Mouse (Mus musculus) limb, embryonic 10.5 days (tissue): ENCODE results near the gene Ppm1f. TPM values are rescaled to one million over a fixed set of nuclear protein-coding genes. Genes with fewer than 3 reads are reported as not detected.
A peak's percentile ranks its signal among the peaks of the same experiment; 100 is the strongest.
"Not testable (repeated sequence)": the region's sequence is repeated elsewhere in the genome, so short reads cannot be mapped to it uniquely, and the experiment has no call there.

ENCODE experiments used
- DNase-seq: peaks from one replicate; pipeline ENCODE4 v3.0.0-alpha.2; 2017; ENCODE audit warnings: low spot score
- H3K27ac ChIP-seq: fragments of 300-500 bp; sonication (generic); 2 replicates; pipeline ENCODE4 v1.5.1; 2016; ENCODE audit warnings: mild to moderate bottlenecking
- H3K27me3 ChIP-seq: fragments of 300-500 bp; sonication (generic); 2 replicates; pipeline ENCODE4 v1.6.1; 2016; ENCODE audit warnings: low read depth, mild to moderate bottlenecking; ENCODE audit not compliant: poor library complexity, severe bottlenecking
- H3K36me3 ChIP-seq: fragments of 300-500 bp; sonication (generic); 2 replicates; pipeline ENCODE4 v1.6.1; 2016; ENCODE audit warnings: mild to moderate bottlenecking, moderate library complexity
- H3K4me1 ChIP-seq: fragments of 300-500 bp; sonication (generic); 2 replicates; pipeline ENCODE4 v1.6.1; 2016
- H3K4me3 ChIP-seq: fragments of 300-500 bp; sonication (generic); 2 replicates; pipeline ENCODE4 v1.5.1; 2016; ENCODE audit warnings: mild to moderate bottlenecking, moderate library complexity
- H3K9me3 ChIP-seq: fragments of 300-500 bp; sonication (generic); replicated peaks from 2 replicates; pipeline ENCODE4 v1.6.1; 2016; ENCODE audit warnings: mild to moderate bottlenecking
- WGBS: fragments of 180-500 bp; shearing (Covaris S2); methylation state at CpG from one replicate; pipeline ENCODE4 v1.1.7; 2016; 5-methylcytosine and 5-hydroxymethylcytosine counted together
- polyA plus RNA-seq: library from polyadenylated mRNA; unstranded; fragments of >200 nt; fragmentation: Nextera tagmentation; extraction: Ambion mirVana; gene quantifications from 2 replicates; pipeline ENCODE4 v1.2.1, GENCODE M21; 2016

The Ppm1f gene
- 41.1 and 43.0 TPM in 2 replicates for polyA plus RNA-seq

DNA sequence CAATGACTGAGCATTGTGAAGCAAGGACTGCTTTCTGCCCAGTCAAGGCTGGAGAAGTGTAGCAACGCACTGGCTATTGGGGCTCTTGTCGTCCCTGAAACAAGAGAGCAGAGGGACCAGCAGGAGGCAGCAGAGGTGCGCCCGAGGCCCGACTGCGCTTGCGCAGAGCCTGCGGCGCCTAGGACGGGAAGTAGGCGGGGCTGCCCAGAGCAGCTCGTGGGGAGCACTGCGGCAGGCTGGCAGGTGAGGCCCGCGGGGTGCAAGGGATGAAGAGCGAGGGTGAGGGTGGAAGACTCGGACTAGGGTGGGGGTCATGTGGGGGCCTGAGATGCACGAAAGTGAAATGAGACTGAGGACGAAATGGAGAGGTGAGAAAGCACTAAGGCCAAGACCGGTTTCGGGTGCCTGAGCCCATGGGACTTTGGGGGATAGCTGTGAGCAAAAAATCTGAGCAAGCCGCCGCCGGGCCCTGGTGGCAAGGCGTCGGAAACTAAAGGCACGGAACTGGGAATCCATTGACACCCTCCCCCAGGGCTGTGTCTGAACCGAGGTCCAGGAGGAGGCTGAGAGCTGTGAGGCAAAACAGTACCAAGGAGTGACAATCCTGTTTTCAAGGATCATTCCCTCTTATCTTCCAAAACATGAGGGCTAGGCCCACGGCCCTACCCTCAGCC lies at the start of gene Ppm1f:
Gene Ppm1f (plus strand): TSS at position 88 of the 674 bp plus-strand sequence.
- under 1% methylated on average over 29 of the region's 29 CpGs for WGBS
- no peaks in the 10 kb centered on the region for H3K27me3 ChIP-seq
- peaks cover 21% of the 10 kb centered on the region for H3K4me1 ChIP-seq
- H3K4me3 ChIP-seq: peak within 1 kb of the TSS; percentile 73
- peak; percentile 96 for DNase-seq
- no peaks in the 10 kb centered on the region for H3K9me3 ChIP-seq
- peaks cover 36% of the 10 kb centered on the region for H3K36me3 ChIP-seq
- H3K27ac ChIP-seq: peak within 1 kb of the TSS; percentile 84

DNA sequence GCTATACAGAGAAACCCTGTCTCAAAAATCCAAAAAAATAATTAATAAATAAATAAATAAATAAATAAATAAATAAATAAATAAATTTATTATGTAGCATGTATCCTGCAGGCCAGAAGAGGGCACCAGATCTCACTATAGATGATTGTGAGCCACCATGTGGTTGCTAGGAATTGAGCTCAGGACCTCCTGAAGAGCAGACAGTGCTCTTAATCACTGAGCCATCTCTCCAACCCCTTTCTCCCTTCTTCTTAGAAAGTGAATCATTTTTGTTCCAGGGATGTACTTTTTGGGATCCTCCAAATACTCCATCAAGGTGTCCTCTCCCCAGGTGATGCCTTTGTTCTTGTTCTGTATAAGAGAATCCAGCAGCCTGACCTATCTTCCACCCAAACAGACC lies 47.1 kb upstream of the Ppm1f start:
- H3K27me3 ChIP-seq: no peaks in the 10 kb centered on the region
- no peak for DNase-seq

DNA sequence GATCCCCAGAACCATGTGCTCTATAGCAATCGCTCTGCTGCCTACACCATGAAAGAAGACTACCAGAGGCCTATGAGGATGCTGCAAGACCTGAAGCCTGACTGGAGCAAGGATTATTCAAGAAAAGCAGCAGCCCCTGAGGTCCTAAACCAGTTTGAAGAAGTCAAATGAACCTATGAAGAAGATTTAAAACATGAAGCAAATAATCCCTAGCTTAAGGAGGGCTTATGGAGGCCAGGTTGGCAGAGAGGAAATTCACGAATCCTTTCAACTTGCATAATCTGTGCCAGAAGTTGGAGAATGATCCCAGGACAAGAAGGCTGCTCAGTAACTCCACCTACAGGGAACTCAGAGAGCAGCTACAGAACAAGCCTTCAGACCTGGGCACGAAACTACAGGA lies 43.9 kb upstream of the Ppm1f start:
- Histone ChIP-seq H3K27ac (no peak overlapping the region), H3K9me3 (no peaks in the 10 kb centered on the region), H3K4me3 (no peak overlapping the region), H3K27me3 (no peaks in the 10 kb centered on the region), H3K4me1 (no peaks in the 10 kb centered on the region), H3K36me3 (no peaks in the 10 kb centered on the region)
- WGBS: 84% methylated on average over 3 of the region's 3 CpGs
- no peak for DNase-seq

More for the DNA sequence above, 47.1 kb upstream of the Ppm1f start:
- Histone ChIP-seq H3K4me1 (no peaks in the 10 kb centered on the region), H3K27ac (no peak overlapping the region), H3K9me3 (no peaks in the 10 kb centered on the region), H3K36me3 (no peaks in the 10 kb centered on the region), H3K4me3 (no peak overlapping the region)

DNA sequence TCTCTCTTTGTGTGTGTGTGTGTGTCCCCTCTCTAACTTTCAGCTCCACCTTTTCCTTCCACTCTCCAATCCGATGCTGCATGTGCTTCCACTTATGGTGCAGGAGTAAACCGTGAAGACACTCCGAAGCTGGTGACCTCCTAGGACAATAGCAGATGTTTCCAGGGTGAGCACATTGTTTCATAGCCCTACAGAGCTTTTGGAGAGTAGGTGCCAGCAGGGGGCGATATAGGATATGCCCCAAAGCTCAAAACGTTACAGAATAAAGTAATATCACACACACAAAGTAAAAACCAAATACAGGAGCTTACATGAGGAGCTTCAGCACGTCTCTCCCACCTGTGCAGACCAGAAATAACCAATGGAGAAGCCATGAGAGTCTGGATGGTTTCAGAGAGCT lies 41.4 kb upstream of the Ppm1f start:
- no peak overlapping the region for H3K27ac ChIP-seq
- no peaks in the 10 kb centered on the region for H3K9me3 ChIP-seq
- H3K27me3 ChIP-seq: no peaks in the 10 kb centered on the region
- DNase-seq: peak; percentile 50
- no peaks in the 10 kb centered on the region for H3K4me1 ChIP-seq
- H3K4me3 ChIP-seq: no peak overlapping the region
- 40% methylated on average over 6 of the region's 6 CpGs for WGBS
- no peaks in the 10 kb centered on the region for H3K36me3 ChIP-seq

DNA sequence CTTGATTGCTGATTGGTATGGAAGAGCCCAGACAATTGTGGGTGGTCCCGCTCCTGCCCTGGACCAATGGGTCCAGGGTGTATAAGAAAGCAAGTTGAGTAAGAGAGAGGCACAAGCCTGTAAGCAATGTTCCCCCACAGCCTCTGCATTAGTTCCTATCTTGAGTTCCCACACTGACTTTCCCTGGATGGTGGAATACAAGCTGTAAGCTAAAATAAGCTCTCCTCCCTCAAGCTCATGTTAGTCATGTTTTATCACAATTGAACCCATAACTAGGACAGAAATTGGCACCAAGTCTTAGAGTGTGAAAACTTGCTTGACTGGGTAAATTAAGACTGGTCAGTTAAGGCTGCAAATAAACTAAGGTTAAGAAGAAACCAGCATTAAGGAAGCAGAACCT lies 40.7 kb upstream of the Ppm1f start:
- no peaks in the 10 kb centered on the region for H3K27me3 ChIP-seq
- H3K27ac ChIP-seq: no peak overlapping the region
- no peak for DNase-seq
- no peaks in the 10 kb centered on the region for H3K36me3 ChIP-seq
- H3K4me3 ChIP-seq: no peak overlapping the region
- no peaks in the 10 kb centered on the region for H3K9me3 ChIP-seq
- no peaks in the 10 kb centered on the region for H3K4me1 ChIP-seq
- 88% methylated on average over 1 of the region's 1 CpGs for WGBS

DNA sequence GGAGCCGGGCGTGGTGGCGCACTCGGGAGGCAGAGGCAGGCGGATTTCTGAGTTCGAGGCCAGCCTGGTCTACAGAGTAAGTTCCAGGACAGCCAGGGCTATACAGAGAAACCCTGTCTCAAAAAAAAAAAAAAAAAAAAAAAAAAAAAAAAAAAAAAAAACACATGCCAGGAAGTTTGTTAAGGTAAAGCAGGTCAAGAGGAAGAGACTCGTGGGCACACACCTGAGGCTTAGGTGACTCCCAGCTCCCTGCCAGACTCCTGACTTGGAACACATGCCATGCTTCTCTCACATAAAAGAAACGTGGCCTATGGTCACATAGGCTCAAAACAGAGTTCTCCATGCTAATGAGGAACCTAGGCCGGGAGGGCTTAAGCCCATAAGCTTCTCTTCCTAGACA lies 40.2 kb upstream of the Ppm1f start:
- not testable (repeated sequence) for DNase-seq, H3K4me3 ChIP-seq, H3K4me1 ChIP-seq, H3K9me3 ChIP-seq, H3K27ac ChIP-seq, H3K27me3 ChIP-seq, H3K36me3 ChIP-seq
- 86% methylated on average over 9 of the region's 9 CpGs for WGBS

DNA sequence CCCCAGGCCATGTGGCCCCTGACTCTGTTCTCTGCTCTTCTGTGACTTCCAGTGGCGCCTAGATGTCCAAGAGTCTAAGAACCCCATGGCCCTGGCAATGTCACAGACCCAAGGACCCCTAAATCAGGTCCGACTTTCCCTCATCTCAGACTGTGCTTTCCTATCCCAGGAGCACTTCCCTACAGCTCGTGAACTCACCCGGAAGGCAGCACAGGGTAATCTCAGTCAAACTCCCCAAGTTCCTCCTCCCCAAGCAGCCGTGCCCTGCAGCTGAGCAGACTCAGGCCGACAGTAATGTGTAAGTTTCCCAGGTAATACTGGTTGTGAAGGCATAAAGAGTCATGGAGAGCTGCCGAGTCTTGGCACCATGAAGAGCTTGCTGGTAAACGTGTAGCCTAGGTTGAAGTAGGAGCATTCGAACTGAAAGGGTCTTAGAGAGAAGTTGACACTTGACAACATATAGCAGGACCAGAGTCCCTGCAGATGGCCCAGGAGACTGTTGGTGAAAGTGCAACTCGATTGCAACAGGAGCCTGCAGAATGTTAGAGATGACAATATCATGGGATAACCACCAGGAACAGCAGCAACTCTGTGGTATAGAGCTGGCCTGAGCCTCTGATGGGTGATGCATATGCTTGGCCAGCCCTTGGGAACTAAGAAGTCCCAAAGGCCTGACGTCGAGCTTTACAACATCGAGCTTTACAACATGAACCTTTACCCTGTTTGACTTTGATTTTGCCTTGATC lies 39.4 kb upstream of the Ppm1f start:
- 74% methylated on average over 13 of the region's 13 CpGs for WGBS
- DNase-seq: no peak

DNA sequence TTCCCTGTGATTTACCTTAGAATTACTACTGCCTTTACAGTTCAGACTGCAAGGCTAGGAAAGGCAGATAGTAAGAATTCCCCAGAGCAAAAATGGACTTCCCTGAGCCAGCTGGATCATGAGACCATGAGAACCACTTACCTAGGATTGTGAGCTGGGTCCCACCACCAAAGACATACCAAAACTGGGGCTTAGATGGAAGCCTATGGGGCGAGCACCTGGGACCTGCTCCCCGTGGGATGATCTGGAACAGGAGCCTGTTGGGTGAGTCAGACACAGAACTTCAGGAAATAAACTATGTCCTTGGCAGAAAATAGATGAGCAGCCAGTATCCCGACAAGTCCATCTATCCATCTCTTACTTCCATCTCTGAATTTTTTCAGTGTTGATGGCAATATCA lies 34.0 kb upstream of the Ppm1f start:
- no peak overlapping the region for H3K27ac ChIP-seq
- no peaks in the 10 kb centered on the region for H3K27me3 ChIP-seq
- H3K4me3 ChIP-seq: no peak overlapping the region
- no peaks in the 10 kb centered on the region for H3K36me3 ChIP-seq
- H3K9me3 ChIP-seq: no peaks in the 10 kb centered on the region
- 75% methylated on average over 3 of the region's 3 CpGs for WGBS
- DNase-seq: no peak
- H3K4me1 ChIP-seq: 0 out of 2 replicates have a peak, but pooled peaks cover 3% of the 10 kb centered on the region

More for the DNA sequence above, 39.4 kb upstream of the Ppm1f start:
- H3K4me1 ChIP-seq: no peaks in the 10 kb centered on the region
- H3K27me3 ChIP-seq: no peaks in the 10 kb centered on the region
- no peaks in the 10 kb centered on the region for H3K9me3 ChIP-seq
- H3K27ac ChIP-seq: no peak overlapping the region
- H3K36me3 ChIP-seq: no peaks in the 10 kb centered on the region
- H3K4me3 ChIP-seq: no peak overlapping the region

DNA sequence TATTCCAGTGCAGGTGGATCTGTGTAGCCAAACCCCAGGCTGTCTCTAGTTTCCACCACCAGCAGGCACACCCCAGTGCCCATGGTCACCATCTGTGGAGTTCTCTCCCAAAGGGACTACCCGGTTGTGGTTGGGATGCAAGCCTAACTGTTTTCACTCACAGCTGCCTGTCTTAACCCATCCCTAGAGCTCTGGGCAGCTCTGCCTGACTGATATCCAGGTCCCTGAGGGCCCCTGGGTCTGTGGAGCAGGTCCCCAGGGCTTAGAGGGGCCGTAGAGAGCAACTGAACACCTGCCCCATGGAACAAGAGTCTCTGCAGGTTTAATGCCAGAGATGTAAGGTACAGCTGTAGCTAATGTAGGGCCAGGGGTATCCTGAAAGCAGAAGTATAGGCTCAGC lies 32.3 kb upstream of the Ppm1f start, which contains the start of gene Igll1:
Gene Igll1 (minus strand): TSS at position 8 of the 400 bp plus-strand sequence.
- H3K27me3 ChIP-seq: no peaks in the 10 kb centered on the region
- WGBS: 86% methylated on average over 2 of the region's 2 CpGs
- no peak for DNase-seq
- no peak within 1 kb of the TSS for H3K4me3 ChIP-seq
- no peaks in the 10 kb centered on the region for H3K36me3 ChIP-seq
- no peaks in the 10 kb centered on the region for H3K9me3 ChIP-seq
- H3K4me1 ChIP-seq: 0 out of 2 replicates have a peak, but pooled peaks cover 3% of the 10 kb centered on the region
- no peak within 1 kb of the TSS for H3K27ac ChIP-seq

DNA sequence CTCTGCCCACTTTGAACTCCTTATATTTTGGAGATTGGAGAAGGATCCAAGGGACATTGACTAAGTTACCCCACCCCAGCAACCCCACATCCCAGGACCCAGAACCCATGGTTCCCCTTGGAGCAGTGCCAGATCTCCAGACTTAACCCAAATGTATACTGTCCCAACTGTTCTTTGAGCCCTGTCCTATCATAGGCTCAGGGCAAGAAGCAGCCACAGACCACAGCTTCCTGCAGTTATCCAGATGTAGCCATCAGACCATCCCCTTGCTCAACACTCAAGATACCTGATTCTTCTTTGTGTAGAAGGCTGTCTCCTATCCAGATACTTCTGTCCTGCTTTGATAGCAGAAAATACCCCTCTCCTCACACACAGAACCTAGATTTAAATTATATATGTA lies 31.1 kb upstream of the Ppm1f start:
- H3K27ac ChIP-seq: no peak overlapping the region

DNA sequence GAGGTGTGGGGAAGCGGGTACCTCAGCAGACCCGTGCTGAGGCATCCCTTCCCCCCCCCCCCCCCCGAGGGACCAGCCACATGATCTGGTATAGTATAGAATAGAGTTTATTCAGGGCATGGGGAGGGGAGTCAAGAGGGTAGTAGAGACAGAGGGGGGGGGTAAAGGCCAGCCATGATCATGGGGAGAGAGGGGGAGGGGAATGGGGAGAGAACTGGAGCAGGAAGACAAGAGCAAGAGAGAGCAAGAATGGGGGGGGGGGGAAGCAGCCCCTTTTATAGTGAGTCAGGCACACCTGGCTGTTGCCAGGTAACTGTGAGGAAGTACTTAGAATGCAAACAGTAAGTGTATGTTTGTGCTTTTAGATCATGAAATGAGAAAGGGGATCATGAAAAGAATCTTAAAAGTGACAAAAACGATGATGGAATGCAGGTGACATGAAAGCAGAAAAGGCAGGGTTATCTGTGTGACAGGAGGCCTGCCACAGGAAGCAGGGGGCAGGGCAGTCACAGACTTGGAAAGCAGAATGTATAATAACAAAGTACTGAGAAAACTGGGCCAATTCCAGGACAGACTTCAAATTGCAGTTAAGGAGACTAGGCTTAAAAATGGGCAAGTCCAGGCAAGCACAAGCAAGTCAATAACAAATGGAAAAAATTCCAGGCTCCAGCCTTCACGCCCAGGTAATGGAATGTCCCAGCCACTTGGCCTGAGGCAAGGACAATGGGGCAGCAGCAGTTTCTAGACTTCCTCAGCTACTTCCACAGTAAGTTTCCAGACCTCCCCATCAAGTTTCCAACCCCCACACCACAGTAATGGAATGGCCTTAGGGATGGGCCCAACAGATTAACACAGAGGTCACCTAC lies 30.3 kb upstream of the Ppm1f start:
- no peak overlapping the region for H3K27ac ChIP-seq
- no peaks in the 10 kb centered on the region for H3K27me3 ChIP-seq
- no peaks in the 10 kb centered on the region for H3K36me3 ChIP-seq
- DNase-seq: peak; percentile 36
- 0 out of 2 replicates have a peak, but pooled peaks cover 3% of the 10 kb centered on the region for H3K4me1 ChIP-seq
- H3K9me3 ChIP-seq: no peaks in the 10 kb centered on the region
- WGBS: 52% methylated on average over 4 of the region's 5 CpGs
- no peak overlapping the region for H3K4me3 ChIP-seq

More for the DNA sequence above, 31.1 kb upstream of the Ppm1f start:
- Histone ChIP-seq H3K27me3 (no peaks in the 10 kb centered on the region), H3K36me3 (no peaks in the 10 kb centered on the region), H3K4me1 (0 out of 2 replicates have a peak, but pooled peaks cover 3% of the 10 kb centered on the region), H3K4me3 (no peak overlapping the region), H3K9me3 (no peaks in the 10 kb centered on the region)
- DNase-seq: no peak

DNA sequence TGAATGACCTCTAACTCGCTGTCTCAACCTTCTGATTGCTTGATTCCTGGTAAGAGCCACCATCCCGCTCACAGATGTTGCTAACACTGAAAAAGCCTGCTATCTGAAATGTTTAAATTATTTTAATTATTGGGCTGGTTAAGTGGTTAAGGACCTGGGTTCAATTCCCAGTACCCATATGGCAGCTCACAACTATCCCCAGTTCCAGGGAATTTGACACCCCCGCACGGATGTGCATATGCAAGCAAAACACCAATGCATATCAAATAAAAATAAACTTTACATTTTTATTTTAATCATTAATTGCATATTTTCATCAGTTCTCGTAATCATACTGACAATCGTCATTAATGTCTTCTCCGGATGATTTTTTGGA lies 26.0 kb upstream of the Ppm1f start:
- H3K27ac ChIP-seq: peak overlapping the region; percentile 96
- H3K4me1 ChIP-seq: peaks cover 12% of the 10 kb centered on the region
- no peaks in the 10 kb centered on the region for H3K27me3 ChIP-seq
- WGBS: 32% methylated on average over 7 of the region's 7 CpGs
- no peak for DNase-seq
- H3K4me3 ChIP-seq: peak overlapping the region; percentile 85
- H3K36me3 ChIP-seq: peaks cover 4% of the 10 kb centered on the region
- no peaks in the 10 kb centered on the region for H3K9me3 ChIP-seq
